Mouse (Mus musculus): Measurements from ENCODE around the gene Itgb6.

Itgb6 gene

GRCm38 (mm10) chr2:60614758-60615157, 107.7 kb downstream of the Itgb6 start:
- DNase-seq (ENCODE audit: low spot score in 2 of 2) = no peak

GRCm38 (mm10) chr2:60613857-60614228, 108.6 kb downstream of the Itgb6 start:
- no peak for DNase-seq (ENCODE audit: low spot score in 2 of 2)

GRCm38 (mm10) chr2:60612906-60613856, 109.3 kb downstream of the Itgb6 start:
- no peak for DNase-seq (ENCODE audit: low spot score in 2 of 2)

- no peak for DNase-seq (ENCODE audit: low spot score in 2 of 2)
Measured at GRCm38 (mm10) chr2:60611622-60612021, 110.8 kb downstream of the Itgb6 start.

- no peak for DNase-seq (ENCODE audit: low spot score in 2 of 2)
Measured at GRCm38 (mm10) chr2:60609436-60610199, 112.8 kb downstream of the Itgb6 start.

GRCm38 (mm10) chr2:60607980-60608379, 114.5 kb downstream of the Itgb6 start:
- no peak for DNase-seq (ENCODE audit: low spot score in 2 of 2)

- no peak for DNase-seq (ENCODE audit: low spot score in 2 of 2)
Measured at GRCm38 (mm10) chr2:60601326-60601725, 121.1 kb downstream of the Itgb6 start.

- DNase-seq (ENCODE audit: low spot score in 2 of 2) = no peak
Measured at GRCm38 (mm10) chr2:60600863-60601262, 121.6 kb downstream of the Itgb6 start.

- DNase-seq (ENCODE audit: low spot score in 2 of 2) = no peak
Measured at GRCm38 (mm10) chr2:60583416-60583815, 139.0 kb downstream of the Itgb6 start.

- no peak for DNase-seq (ENCODE audit: low spot score in 2 of 2)
Measured at GRCm38 (mm10) chr2:60554561-60554960, 167.9 kb downstream of the Itgb6 start.

- DNase-seq (ENCODE audit: low spot score in 2 of 2) = no peak
Measured at GRCm38 (mm10) chr2:60552902-60553682, 169.4 kb downstream of the Itgb6 start, which contains the start of gene Pla2r1. Gene Pla2r1, minus strand, starts transcription at chr2:60553308.

- no peak for DNase-seq (ENCODE audit: low spot score in 2 of 2)
Measured at GRCm38 (mm10) chr2:60552177-60552901, 170.1 kb downstream of the Itgb6 start.

- DNase-seq (ENCODE audit: low spot score in 2 of 2) = no peak
Measured at GRCm38 (mm10) chr2:60551673-60552072, 170.8 kb downstream of the Itgb6 start.

- no peak for DNase-seq (ENCODE audit: low spot score in 2 of 2)
Measured at GRCm38 (mm10) chr2:60550521-60550920, 171.9 kb downstream of the Itgb6 start.

- no peak for DNase-seq (ENCODE audit: low spot score in 2 of 2)
Measured at GRCm38 (mm10) chr2:60549851-60550250, 172.6 kb downstream of the Itgb6 start.

Data from frontal cortex, postnatal 14 days (tissue).